Mouse (Mus musculus) forebrain, embryonic 14.5 days (tissue): Measurements from ENCODE around the gene Mrps22. TPM values are rescaled to one million over a fixed set of nuclear protein-coding genes. Genes with fewer than 3 reads are reported as not detected.
A peak's percentile ranks its signal among the peaks of the same experiment; 100 is the strongest.

Source experiments
- ATAC-seq: fragments of 200-750 bp; cut with Nextera tagmentation; 2 replicates; pipeline ENCODE4 v1.8.0; 2017; ENCODE audit warnings: mild to moderate bottlenecking, moderate library complexity
- DNase-seq: peaks from one replicate; pipeline ENCODE4 v3.0.0-alpha.2; 2015; ENCODE audit warnings: low spot score
- H3K27ac ChIP-seq: fragments of 300-500 bp; sonication (generic); 2 replicates; pipeline ENCODE4 v1.5.1; 2014; ENCODE audit warnings: low read depth, mild to moderate bottlenecking, control low read depth, low read length, moderate library complexity
- H3K27me3 ChIP-seq: fragments of 300-500 bp; sonication (generic); replicated peaks from 2 replicates; pipeline ENCODE4 v1.6.1; 2014; ENCODE audit warnings: low read length, control low read depth, mixed read lengths; ENCODE audit not compliant: control insufficient read depth, insufficient read depth
- H3K36me3 ChIP-seq: fragments of 300-500 bp; sonication (generic); 2 replicates; pipeline ENCODE4 v1.6.1; 2014; ENCODE audit warnings: low read length, control low read depth; ENCODE audit not compliant: control insufficient read depth, insufficient read depth
- H3K4me1 ChIP-seq: fragments of 300-500 bp; sonication (generic); 2 replicates; pipeline ENCODE4 v1.6.1; 2014; ENCODE audit warnings: antibody characterized with exemption, low read length, control low read depth; ENCODE audit not compliant: control insufficient read depth, insufficient read depth
- H3K4me2 ChIP-seq: fragments of 300-500 bp; sonication (generic); 2 replicates; pipeline ENCODE4 v1.6.1; 2014; ENCODE audit warnings: mild to moderate bottlenecking, control low read depth, low read length
- H3K4me3 ChIP-seq: fragments of 300-500 bp; sonication (generic); 2 replicates; pipeline ENCODE4 v1.5.1; 2014; ENCODE audit warnings: low read depth, low read length, control low read depth
- H3K9ac ChIP-seq: fragments of 300-500 bp; sonication (generic); 2 replicates; pipeline ENCODE4 v1.6.1; 2014; ENCODE audit warnings: mild to moderate bottlenecking, low read length, control low read depth, moderate library complexity
- H3K9me3 ChIP-seq: fragments of 300-500 bp; sonication (generic); replicated peaks from 2 replicates; pipeline ENCODE4 v1.6.1; 2016; ENCODE audit warnings: low read length, control low read depth, mixed read lengths; ENCODE audit not compliant: control insufficient read depth
- WGBS: fragments of 180-500 bp; shearing (Covaris S2); extraction: QIAGEN DNeasy Blood & Tissue Kit; methylation state at CpG from one replicate; pipeline ENCODE4 v1.1.7; 2014; 5-methylcytosine and 5-hydroxymethylcytosine counted together
- polyA plus RNA-seq: library from polyadenylated mRNA; unstranded; fragments of >200 nt; fragmentation: Nextera tagmentation; extraction: Ambion mirVana; gene quantifications from 2 replicates; pipeline ENCODE4 v1.2.1, GENCODE M21; 2014

Gene Mrps22
- 64.5 and 69.5 TPM in 2 replicates for polyA plus RNA-seq

DNA sequence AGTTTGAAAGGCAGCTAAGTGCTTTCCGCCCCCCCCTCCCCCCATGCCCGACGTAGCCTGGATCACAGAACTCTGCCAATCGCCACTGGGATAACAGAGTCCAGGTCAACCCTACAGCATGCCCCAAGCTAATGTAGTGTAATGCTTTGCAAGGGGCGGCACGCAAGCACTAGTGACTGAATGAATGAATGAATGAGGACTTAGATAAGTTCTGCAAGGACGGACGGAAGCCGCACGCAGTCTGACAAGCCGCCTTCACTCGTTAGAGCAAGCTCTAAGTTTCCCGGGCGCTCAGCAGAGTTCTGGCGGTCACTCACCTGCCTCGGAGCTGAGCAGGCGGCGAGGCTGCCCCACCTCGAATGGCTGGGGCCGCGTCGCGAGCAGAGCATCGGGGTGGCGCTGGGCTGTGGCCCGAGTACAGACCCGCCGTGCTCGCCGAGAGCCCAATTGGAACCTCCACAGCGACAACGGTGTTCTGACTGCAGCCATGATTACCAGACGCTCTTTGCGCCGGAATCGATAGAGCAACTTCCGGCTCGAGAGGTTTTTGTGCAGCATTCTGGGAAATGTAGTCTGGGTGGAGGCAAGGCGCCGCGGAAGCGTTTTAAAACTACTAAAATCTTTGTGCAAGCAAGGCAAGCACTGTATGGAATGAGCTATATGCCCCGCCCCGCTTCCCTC, at the start of gene Mrps22:
Gene Mrps22 (minus strand): TSS at position 505 of the 681 bp plus-strand sequence.
- under 1% methylated on average over 44 of the region's 44 CpGs for WGBS

GRCm38 (mm10) chr9:98650547-98650946, 49.1 kb upstream of the Mrps22 start:
- H3K36me3 ChIP-seq = no peaks in the 10 kb centered on the region
- no peaks in the 10 kb centered on the region for H3K27me3 ChIP-seq
- WGBS = 71% methylated on average over 8 of the region's 8 CpGs
- no peaks in the 10 kb centered on the region for H3K9me3 ChIP-seq
- DNase-seq = no peak
- H3K4me3 ChIP-seq = no peak overlapping the region
- no peak overlapping the region for H3K9ac ChIP-seq
- ATAC-seq = no peak
- H3K4me2 ChIP-seq = no peak overlapping the region
- no peak overlapping the region for H3K27ac ChIP-seq
- no peaks in the 10 kb centered on the region for H3K4me1 ChIP-seq

More for the DNA sequence above, at the start of gene Mrps22:
- H3K27ac ChIP-seq = no peak within 1 kb of the TSS
- H3K27me3 ChIP-seq = no peaks in the 10 kb centered on the region
- ATAC-seq (peak; percentile 96), DNase-seq (peak; percentile 96)
- peaks cover 19% of the 10 kb centered on the region for H3K36me3 ChIP-seq
- H3K9me3 ChIP-seq = no peaks in the 10 kb centered on the region
- H3K4me2 ChIP-seq = peak within 1 kb of the TSS; percentile 92
- peaks cover 9% of the 10 kb centered on the region; the same call in 1 of the 2 replicates for H3K4me1 ChIP-seq
- peak within 1 kb of the TSS; percentile 87 for H3K4me3 ChIP-seq
- peak within 1 kb of the TSS; percentile 84 for H3K9ac ChIP-seq

- Histone ChIP-seq H3K36me3 (no peaks in the 10 kb centered on the region), H3K27ac (no peak overlapping the region), H3K9me3 (no peaks in the 10 kb centered on the region), H3K9ac (no peak overlapping the region), H3K4me3 (no peak overlapping the region), H3K4me1 (no peaks in the 10 kb centered on the region), H3K27me3 (no peaks in the 10 kb centered on the region), H3K4me2 (no peak overlapping the region)
- WGBS = 63% methylated on average over 12 of the region's 12 CpGs
- no peak for DNase-seq
- ATAC-seq = no peak
Measured at GRCm38 (mm10) chr9:98647418-98647817, 46.0 kb upstream of the Mrps22 start.

GRCm38 (mm10) chr9:98645750-98646149, 44.3 kb upstream of the Mrps22 start:
- H3K27me3 ChIP-seq = no peaks in the 10 kb centered on the region
- no peak overlapping the region for H3K9ac ChIP-seq
- H3K27ac ChIP-seq = no peak overlapping the region
- no peaks in the 10 kb centered on the region for H3K9me3 ChIP-seq
- H3K36me3 ChIP-seq = no peaks in the 10 kb centered on the region
- H3K4me3 ChIP-seq = no peak overlapping the region
- DNase-seq = peak; percentile 87
- H3K4me2 ChIP-seq = no peak overlapping the region
- H3K4me1 ChIP-seq = no peaks in the 10 kb centered on the region
- peak; percentile 77; the same call in 1 of the 2 replicates for ATAC-seq
- WGBS = 18% methylated on average over 4 of the region's 4 CpGs

DNA sequence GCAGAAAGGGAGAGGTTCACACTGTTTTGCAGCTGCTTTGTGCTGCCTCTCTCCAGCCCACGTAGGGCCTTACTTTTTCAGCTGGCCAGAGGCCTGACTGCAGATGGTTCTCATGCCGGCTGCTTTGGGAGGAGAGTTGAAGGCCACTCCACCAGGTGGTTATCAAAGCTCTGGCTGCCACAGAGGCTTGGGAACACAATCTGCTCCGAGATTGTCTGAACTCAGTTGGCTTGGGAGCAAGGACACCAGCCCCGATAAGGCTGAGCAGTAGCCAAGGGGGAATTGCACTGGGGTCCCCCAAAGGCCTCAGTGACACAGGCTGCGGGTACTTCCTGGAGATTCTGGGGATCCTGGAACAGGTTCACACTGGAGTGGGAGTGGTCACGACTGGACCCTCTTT, 40.7 kb upstream of the Mrps22 start:
- no peaks in the 10 kb centered on the region for H3K36me3 ChIP-seq
- ATAC-seq = no peak
- H3K9ac ChIP-seq = no peak overlapping the region
- H3K4me1 ChIP-seq = no peaks in the 10 kb centered on the region
- no peak for DNase-seq
- H3K4me2 ChIP-seq = no peak overlapping the region
- no peaks in the 10 kb centered on the region for H3K9me3 ChIP-seq
- no peak overlapping the region for H3K27ac ChIP-seq
- no peaks in the 10 kb centered on the region for H3K27me3 ChIP-seq
- 84% methylated on average over 6 of the region's 6 CpGs for WGBS
- H3K4me3 ChIP-seq = no peak overlapping the region

DNA sequence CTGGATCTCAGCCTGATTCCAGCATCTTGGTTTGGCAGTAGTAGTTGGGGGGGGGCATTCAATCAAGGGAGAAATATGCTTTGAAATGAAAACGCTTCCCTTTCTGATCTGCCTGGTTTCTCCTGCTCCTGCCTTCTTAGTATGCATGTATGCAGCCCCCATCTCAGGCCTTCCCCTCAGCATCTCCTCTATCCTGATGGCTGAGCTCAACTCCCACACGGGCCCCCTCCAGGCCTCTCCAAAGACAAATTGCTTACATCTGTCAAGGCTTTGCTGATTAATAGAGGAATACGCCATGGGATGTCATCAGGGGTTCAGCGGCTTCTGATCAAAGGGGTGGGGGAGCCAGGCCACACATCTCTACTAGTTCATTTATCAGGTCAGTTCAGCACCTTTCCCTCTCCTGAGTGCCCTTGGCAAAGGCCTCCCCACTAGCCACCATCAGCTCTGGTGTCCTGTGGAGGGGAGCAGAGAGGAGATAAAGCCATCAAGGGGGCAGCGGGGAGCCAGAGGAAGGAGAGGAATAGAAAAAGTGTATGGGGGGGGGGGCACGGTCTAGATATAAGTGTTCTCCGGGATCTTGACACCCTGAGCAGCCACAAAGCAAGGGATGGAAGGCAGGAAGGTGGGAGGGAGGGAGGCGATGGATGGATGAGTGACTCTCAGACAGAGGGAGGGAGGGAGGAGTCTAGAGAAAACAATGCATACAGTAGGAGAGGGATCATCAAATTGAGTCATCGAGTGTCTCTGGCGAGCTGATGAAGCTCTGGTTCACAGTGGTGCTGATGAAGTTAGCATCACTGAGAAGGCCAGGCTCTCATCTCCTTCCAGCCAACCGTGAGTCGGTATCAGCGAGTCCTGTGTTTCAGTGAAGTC, 32.1 kb upstream of the Mrps22 start:
- no peaks in the 10 kb centered on the region for H3K27me3 ChIP-seq
- no peak overlapping the region for H3K4me3 ChIP-seq
- no peak for ATAC-seq
- H3K9ac ChIP-seq = no peak overlapping the region
- no peak overlapping the region for H3K27ac ChIP-seq
- no peaks in the 10 kb centered on the region for H3K9me3 ChIP-seq
- no peaks in the 10 kb centered on the region for H3K4me1 ChIP-seq
- no peak for DNase-seq
- 73% methylated on average over 13 of the region's 13 CpGs for WGBS
- H3K36me3 ChIP-seq = no peaks in the 10 kb centered on the region
- H3K4me2 ChIP-seq = no peak overlapping the region

DNA sequence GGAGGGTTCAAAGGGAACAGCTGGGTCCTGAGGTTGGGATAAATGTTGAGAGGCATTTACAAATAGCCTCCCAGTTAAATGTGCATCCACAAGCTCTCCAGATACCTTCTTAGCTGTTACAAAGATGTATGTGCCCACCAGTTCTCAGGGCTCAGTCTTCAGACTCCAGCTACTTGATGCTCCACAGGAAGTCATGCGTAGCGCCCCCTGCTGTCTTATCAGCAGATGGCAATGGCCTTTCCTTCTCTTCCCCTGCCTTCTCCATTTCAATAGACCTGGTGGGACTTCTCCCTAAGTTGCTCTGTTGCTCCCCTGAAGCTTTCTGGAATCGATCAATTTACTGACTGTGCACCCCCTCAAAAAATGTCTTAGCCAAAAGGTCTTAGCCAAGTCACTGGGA, 27.0 kb upstream of the Mrps22 start:
- Histone ChIP-seq H3K9ac (no peak overlapping the region), H3K36me3 (no peaks in the 10 kb centered on the region), H3K4me1 (no peaks in the 10 kb centered on the region), H3K9me3 (no peaks in the 10 kb centered on the region), H3K4me3 (no peak overlapping the region), H3K4me2 (no peak overlapping the region), H3K27ac (no peak overlapping the region), H3K27me3 (no peaks in the 10 kb centered on the region)
- WGBS = 40% methylated on average over 3 of the region's 3 CpGs
- DNase-seq (no peak), ATAC-seq (no peak)

- Histone ChIP-seq H3K27me3 (no peaks in the 10 kb centered on the region), H3K4me3 (no peak overlapping the region), H3K36me3 (no peaks in the 10 kb centered on the region), H3K9me3 (no peaks in the 10 kb centered on the region), H3K4me1 (peaks cover 9% of the 10 kb centered on the region; the same call in 1 of the 2 replicates), H3K4me2 (no peak overlapping the region), H3K27ac (no peak overlapping the region), H3K9ac (no peak overlapping the region)
- 70% methylated on average over 4 of the region's 4 CpGs for WGBS
- ATAC-seq (no peak), DNase-seq (no peak)
Measured at GRCm38 (mm10) chr9:98604896-98605295, 3.4 kb upstream of the Mrps22 start.
